Comparison of ENCODE assay signal across 17 mouse cellular contexts in genomic region chr8:103911287-103912015, GRCm38 (mm10).
A peak's percentile ranks its signal among the peaks of the same experiment; 100 is the strongest.
DNase-seq lines count a peak whose midpoint lies in the region; TF ChIP-seq lines count a peak whose summit lies in the region.
"Had no signal": no experiment of that assay in that cellular context is flagged by ENCODE, and none has a peak within 500 bp of the region (broad histone marks: within the 10 kb centered on the region; RNA-seq: fewer than 3 reads in every experiment).

No protein-coding gene starts in this region.

- DNase-seq in ES-CJ7 (ENCODE audit: low read depth, low spot score) (peak; percentile 84), R1 (ENCODE audit: low read depth, low spot score) (peak; percentile 76)
- DNase-seq in brain, embryonic 14.5 days (ENCODE audit: low read depth) = peak; percentile 2
- DNase-seq in kidney, postnatal 36 days = no peak
- DNase-seq in heart, adult 11 months = no peak
- no peak for DNase-seq in embryo, embryonic 9.5 days (ENCODE audit: extremely low spot score)
- DNase-seq: adrenal gland, adult 8-10 months; adrenal gland, postnatal 14 days; adrenal gland, postnatal 36 days; cerebellum, adult 11 months; cerebellum, adult 18-20 months; cerebellum, adult 8-10 months; cerebellum, adult 9-11 months; cerebellum, postnatal 14 days; cerebellum, postnatal 36 days; embryo, embryonic 11 days; forebrain, postnatal 0 days had no signal

- TF ChIP-seq CTCF in brain, embryonic 14.5 days (IDR thresholded peaks at IDR 0.05; ENCODE audit: borderline replicate concordance, extremely low read depth, insufficient read depth, insufficient read length) = no peak

- TF ChIP-seq POLR2A in brain, embryonic 14.5 days (IDR thresholded peaks at IDR 0.05; ENCODE audit: borderline replicate concordance, extremely low read depth, insufficient read depth, insufficient read length, poor library complexity, severe bottlenecking) = no peak

Comparison
In these comparisons a context has a peak if more than half of its experiments do, and no peak if none do; other contexts are left out.
1. DNase-seq: peak in ES-CJ7 (single experiment), R1 (single experiment) and brain, embryonic 14.5 days (single experiment); none in kidney, postnatal 36 days (0 of 2), heart, adult 11 months (single experiment) and embryo, embryonic 9.5 days (single experiment).